Mouse (Mus musculus) lung, embryonic 16.5 days (tissue): ENCODE data around the gene Cers6. TPM values are rescaled to one million over a fixed set of nuclear protein-coding genes. Genes with fewer than 3 reads are reported as not detected.

Experiments
- ATAC-seq: fragments of 200-750 bp; cut with Nextera tagmentation; 2 replicates; pipeline ENCODE4 v1.8.0; 2017; ENCODE audit warnings: low read depth, mild to moderate bottlenecking, moderate library complexity
- H3K27ac ChIP-seq: fragments of 300-500 bp; sonication (generic); 2 replicates; pipeline ENCODE4 v1.5.1; 2014; ENCODE audit warnings: mild to moderate bottlenecking, control low read depth, low read length
- H3K27me3 ChIP-seq: fragments of 300-500 bp; sonication (generic); 2 replicates; pipeline ENCODE4 v1.6.1; 2014; ENCODE audit warnings: low read depth, low read length, mixed read lengths; ENCODE audit not compliant: control insufficient read depth, insufficient read depth
- H3K36me3 ChIP-seq: fragments of 300-500 bp; sonication (generic); 2 replicates; pipeline ENCODE4 v1.6.1; 2014; ENCODE audit warnings: low read length; ENCODE audit not compliant: control insufficient read depth, insufficient read depth
- H3K4me1 ChIP-seq: fragments of 300-500 bp; sonication (generic); replicated peaks from 2 replicates; pipeline ENCODE4 v1.6.1; 2014; ENCODE audit warnings: low read length, mixed read lengths; ENCODE audit not compliant: control insufficient read depth, insufficient read depth
- H3K4me2 ChIP-seq: fragments of 300-500 bp; sonication (generic); 2 replicates; pipeline ENCODE4 v1.6.1; 2014; ENCODE audit warnings: low read depth, low read length, control low read depth
- H3K4me3 ChIP-seq: fragments of 300-500 bp; sonication (generic); 2 replicates; pipeline ENCODE4 v1.5.1; 2014; ENCODE audit warnings: mild to moderate bottlenecking, low read length, control low read depth
- H3K9ac ChIP-seq: fragments of 300-500 bp; sonication (generic); 2 replicates; pipeline ENCODE4 v1.6.1; 2014; ENCODE audit warnings: low read length, control low read depth
- H3K9me3 ChIP-seq: fragments of 300-500 bp; sonication (generic); 2 replicates; pipeline ENCODE4 v1.6.1; 2016; ENCODE audit warnings: low read length; ENCODE audit not compliant: control insufficient read depth
- WGBS: fragments of 180-500 bp; shearing (Covaris S2); extraction: QIAGEN DNeasy Blood & Tissue Kit; methylation state at CpG from one replicate; pipeline ENCODE4 v1.1.7; 2014; 5-methylcytosine and 5-hydroxymethylcytosine counted together
- polyA plus RNA-seq: library from polyadenylated mRNA; unstranded; fragments of >200 nt; fragmentation: Nextera tagmentation; extraction: Ambion mirVana; gene quantifications from 2 replicates; pipeline ENCODE4 v1.2.1, GENCODE M21; 2015

Cers6 gene
- polyA plus RNA-seq, 1 experiment from 2014 or later, result 19.7 TPM

DNA sequence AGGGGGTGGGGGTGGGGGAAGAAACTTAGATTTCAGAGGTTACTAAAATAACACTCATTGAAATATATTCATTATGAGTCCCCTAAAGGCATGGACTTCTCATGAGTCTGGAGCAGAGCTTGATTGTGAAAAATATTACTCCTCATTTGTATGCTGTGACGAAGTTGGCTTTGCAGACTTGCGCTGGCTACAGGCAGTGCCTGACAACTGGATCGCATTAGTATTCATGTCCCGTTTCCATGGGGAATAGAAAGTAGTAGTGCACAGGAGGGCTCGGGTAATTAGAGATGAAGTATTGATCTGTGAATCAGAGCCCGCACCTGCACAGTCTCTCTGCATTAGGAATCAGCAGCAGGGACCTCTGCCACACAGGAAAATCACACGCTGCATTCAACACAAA, 150.2 kb downstream of the Cers6 start:
- H3K9ac ChIP-seq, result no peak overlapping the region
- no peak overlapping the region for H3K4me3 ChIP-seq
- no peaks in the 10 kb centered on the region for H3K27me3 ChIP-seq
- no peak overlapping the region for H3K27ac ChIP-seq
- ATAC-seq, result no peak
- H3K36me3 ChIP-seq, result no peaks in the 10 kb centered on the region
- no peak overlapping the region for H3K4me2 ChIP-seq
- H3K4me1 ChIP-seq, result no peaks in the 10 kb centered on the region
- H3K9me3 ChIP-seq, result no peaks in the 10 kb centered on the region
- whole genome bisulfite sequencing, result 86% methylated on average over 7 of the region's 7 CpGs

DNA sequence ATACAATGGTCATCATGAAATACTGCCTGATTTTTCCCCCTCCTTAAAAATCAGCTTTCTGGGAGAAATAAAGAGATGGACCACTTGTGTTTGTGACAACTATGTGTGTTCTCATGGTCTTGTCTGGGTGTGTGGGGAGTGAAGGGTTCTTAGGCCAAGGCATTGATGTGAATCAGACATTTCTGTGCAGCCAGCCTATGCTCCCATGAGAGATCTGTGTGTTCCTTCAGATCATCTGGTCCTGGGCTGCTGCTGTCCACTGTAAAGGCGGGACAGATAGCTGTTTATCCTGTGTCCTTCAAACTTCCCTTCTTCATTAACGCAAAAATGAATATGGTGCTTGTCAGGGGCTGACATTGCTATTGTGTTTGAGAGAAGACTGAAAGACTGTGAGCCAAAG, 150.6 kb downstream of the Cers6 start:
- H3K4me3 ChIP-seq, result no peak overlapping the region
- no peak overlapping the region for H3K4me2 ChIP-seq
- no peak for ATAC-seq
- WGBS, result 84% methylated on average over 2 of the region's 2 CpGs
- H3K9me3 ChIP-seq, result no peaks in the 10 kb centered on the region
- H3K27ac ChIP-seq, result no peak overlapping the region
- no peaks in the 10 kb centered on the region for H3K27me3 ChIP-seq
- H3K4me1 ChIP-seq, result no peaks in the 10 kb centered on the region
- H3K9ac ChIP-seq, result no peak overlapping the region
- H3K36me3 ChIP-seq, result no peaks in the 10 kb centered on the region

DNA sequence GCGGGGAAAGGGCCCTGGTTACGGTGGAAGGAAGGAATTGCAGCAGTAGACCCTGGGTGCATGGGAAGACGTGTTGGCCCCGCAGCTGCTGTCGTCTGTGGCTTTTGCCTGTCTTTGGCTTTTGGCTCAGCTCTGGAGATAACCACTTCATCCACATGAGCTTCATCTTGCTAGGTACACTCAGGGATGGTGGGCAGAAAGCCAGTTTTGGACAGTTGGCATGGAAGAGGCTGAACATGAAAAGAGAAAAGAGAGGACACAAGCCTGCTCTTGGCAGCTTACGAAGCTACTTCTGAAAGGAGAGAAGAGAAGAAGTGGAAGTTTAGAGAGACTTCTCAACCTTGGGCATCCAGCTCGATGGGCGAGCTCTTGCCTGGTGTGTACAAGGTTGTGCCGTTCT, 153.0 kb downstream of the Cers6 start:
- Histone ChIP-seq H3K9ac (no peak overlapping the region), H3K27ac (no peak overlapping the region), H3K4me3 (no peak overlapping the region), H3K4me1 (no peaks in the 10 kb centered on the region), H3K9me3 (no peaks in the 10 kb centered on the region), H3K36me3 (no peaks in the 10 kb centered on the region), H3K27me3 (no peaks in the 10 kb centered on the region), H3K4me2 (no peak overlapping the region)
- 96% methylated on average over 9 of the region's 9 CpGs for WGBS
- no peak for ATAC-seq

GRCm38 (mm10) chr2:69015172-69015724, 154.0 kb downstream of the Cers6 start:
- Histone ChIP-seq H3K36me3 (no peaks in the 10 kb centered on the region), H3K27ac (no peak overlapping the region), H3K4me1 (no peaks in the 10 kb centered on the region), H3K4me2 (no peak overlapping the region), H3K27me3 (no peaks in the 10 kb centered on the region), H3K4me3 (no peak overlapping the region), H3K9ac (no peak overlapping the region), H3K9me3 (no peaks in the 10 kb centered on the region)
- WGBS, result 86% methylated on average over 9 of the region's 9 CpGs
- no peak for ATAC-seq

- 70% methylated on average over 5 of the region's 5 CpGs for WGBS
- no peaks in the 10 kb centered on the region for H3K27me3 ChIP-seq
- H3K36me3 ChIP-seq, result no peaks in the 10 kb centered on the region
Measured at GRCm38 (mm10) chr2:69015822-69016221, 154.6 kb downstream of the Cers6 start.

GRCm38 (mm10) chr2:69019026-69019565, 157.9 kb downstream of the Cers6 start:
- Histone ChIP-seq H3K4me3 (no peak overlapping the region), H3K9ac (no peak overlapping the region), H3K27ac (no peak overlapping the region), H3K27me3 (no peaks in the 10 kb centered on the region), H3K4me1 (peaks cover 1% of the 10 kb centered on the region), H3K9me3 (no peaks in the 10 kb centered on the region), H3K36me3 (no peaks in the 10 kb centered on the region), H3K4me2 (no peak overlapping the region)
- ATAC-seq, result no peak
- 88% methylated on average over 13 of the region's 13 CpGs for WGBS

More at GRCm38 (mm10) chr2:69015822-69016221, 154.6 kb downstream of the Cers6 start:
- no peak overlapping the region for H3K4me3 ChIP-seq
- no peak overlapping the region for H3K27ac ChIP-seq
- no peaks in the 10 kb centered on the region for H3K4me1 ChIP-seq
- no peak for ATAC-seq
- no peaks in the 10 kb centered on the region for H3K9me3 ChIP-seq
- no peak overlapping the region for H3K9ac ChIP-seq
- no peak overlapping the region for H3K4me2 ChIP-seq

DNA sequence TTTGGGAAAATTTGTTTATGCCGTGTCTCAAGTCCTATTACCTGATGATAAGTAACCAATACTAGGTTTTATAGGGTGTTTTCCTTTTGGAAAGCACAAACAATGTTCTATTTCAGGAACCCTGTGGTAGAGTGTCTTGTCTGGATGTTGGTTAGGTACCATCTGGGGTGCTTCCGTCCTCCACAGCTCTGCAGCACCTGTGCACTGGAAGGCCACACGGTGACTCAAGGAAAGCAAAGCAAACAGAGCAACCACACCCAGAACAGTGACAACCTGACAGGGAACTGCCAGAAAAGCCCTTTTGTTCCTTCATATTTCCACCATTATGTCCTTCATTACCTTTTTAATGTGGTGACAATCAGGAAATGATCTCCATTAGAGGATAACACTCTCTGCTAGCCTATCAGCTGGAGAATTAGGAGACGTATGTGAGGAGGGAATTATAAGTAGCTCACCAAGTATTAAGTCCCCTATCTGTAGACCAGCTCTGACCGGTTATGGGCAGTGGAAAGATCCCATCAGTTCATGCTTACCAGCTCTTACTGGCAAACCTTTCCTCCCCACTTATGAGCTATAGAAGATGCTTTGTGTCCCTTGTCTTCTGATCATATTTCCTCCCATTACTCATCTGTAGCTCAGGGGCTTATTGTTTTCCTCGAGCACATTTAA, 158.7 kb downstream of the Cers6 start:
- Histone ChIP-seq H3K9ac (no peak overlapping the region), H3K9me3 (no peaks in the 10 kb centered on the region), H3K27me3 (no peaks in the 10 kb centered on the region), H3K36me3 (no peaks in the 10 kb centered on the region), H3K4me1 (peaks cover 4% of the 10 kb centered on the region), H3K27ac (no peak overlapping the region), H3K4me3 (no peak overlapping the region), H3K4me2 (no peak overlapping the region)
- no peak for ATAC-seq
- WGBS, result 61% methylated on average over 6 of the region's 6 CpGs

- Histone ChIP-seq H3K9me3 (no peaks in the 10 kb centered on the region), H3K4me1 (peaks cover 4% of the 10 kb centered on the region), H3K27ac (no peak overlapping the region)
Measured at GRCm38 (mm10) chr2:69020636-69021310, 159.5 kb downstream of the Cers6 start.

GRCm38 (mm10) chr2:69021516-69021915, 160.3 kb downstream of the Cers6 start:
- Histone ChIP-seq H3K9me3 (no peaks in the 10 kb centered on the region), H3K36me3 (no peaks in the 10 kb centered on the region), H3K27ac (no peak overlapping the region), H3K27me3 (no peaks in the 10 kb centered on the region), H3K4me2 (no peak overlapping the region), H3K4me1 (peaks cover 4% of the 10 kb centered on the region), H3K4me3 (no peak overlapping the region), H3K9ac (no peak overlapping the region)
- 50% methylated on average over 4 of the region's 4 CpGs for WGBS
- ATAC-seq, result no peak

More at GRCm38 (mm10) chr2:69020636-69021310, 159.5 kb downstream of the Cers6 start:
- Histone ChIP-seq H3K4me3 (no peak overlapping the region), H3K9ac (no peak overlapping the region), H3K4me2 (no peak overlapping the region), H3K27me3 (no peaks in the 10 kb centered on the region), H3K36me3 (no peaks in the 10 kb centered on the region)
- 81% methylated on average over 4 of the region's 4 CpGs for WGBS
- no peak for ATAC-seq
